Mouse (Mus musculus) left cerebral cortex, adult 8-10 months (tissue): Measurements from ENCODE around the gene Usf2. TPM values are rescaled to one million over a fixed set of nuclear protein-coding genes. Genes with fewer than 3 reads are reported as not detected.

Source experiments
- DNase-seq, 2 experiments: peaks; one replicate each; pipeline ENCODE4 v3.0.0; 2022; ENCODE audit warnings: low spot score in 2 of 2
- total RNA-seq, 4 experiments: library from RNA; stranded (reverse); gene quantifications; 2 replicates each; pipeline ENCODE4 v1.2.4; 2022

The Usf2 gene
- total RNA-seq: 100 to 1,000 TPM; 114 to 125 (median 120) TPM

DNA sequence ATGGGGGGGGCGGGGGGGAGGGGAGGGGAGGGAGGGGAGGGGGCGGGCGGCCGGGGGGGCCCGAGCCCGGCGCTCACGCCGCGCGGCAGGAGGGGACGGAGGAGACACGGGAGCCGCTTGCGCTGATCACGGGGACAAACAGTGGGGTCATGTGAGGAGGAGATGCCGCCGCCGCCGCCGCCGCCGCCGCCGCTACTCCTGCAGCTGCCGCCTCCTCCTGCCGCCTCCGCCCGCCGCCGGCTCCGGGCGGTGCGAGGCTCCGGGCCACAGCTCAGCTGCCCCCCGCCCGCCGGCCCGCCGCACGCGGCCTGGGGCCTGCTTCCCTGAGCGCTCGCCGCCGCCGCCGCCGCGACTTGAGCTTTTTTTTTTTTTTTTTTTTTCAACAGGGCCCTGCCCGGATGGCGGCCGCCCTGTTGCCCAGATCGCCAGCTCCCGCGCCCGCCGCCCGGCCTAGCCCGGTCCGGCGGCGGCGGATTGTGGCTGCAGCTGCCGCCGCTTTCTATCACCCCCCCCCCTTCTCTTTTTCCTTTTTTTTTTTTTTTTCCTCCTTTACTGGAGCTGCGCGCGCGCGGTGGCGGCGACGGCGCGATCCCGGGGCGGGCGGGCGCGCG is at the start of gene Usf2:
Gene Usf2, minus strand, starts transcription at position 48 of the 611 bp plus-strand sequence.
- DNase-seq: peak; percentile 51 to 80

DNA sequence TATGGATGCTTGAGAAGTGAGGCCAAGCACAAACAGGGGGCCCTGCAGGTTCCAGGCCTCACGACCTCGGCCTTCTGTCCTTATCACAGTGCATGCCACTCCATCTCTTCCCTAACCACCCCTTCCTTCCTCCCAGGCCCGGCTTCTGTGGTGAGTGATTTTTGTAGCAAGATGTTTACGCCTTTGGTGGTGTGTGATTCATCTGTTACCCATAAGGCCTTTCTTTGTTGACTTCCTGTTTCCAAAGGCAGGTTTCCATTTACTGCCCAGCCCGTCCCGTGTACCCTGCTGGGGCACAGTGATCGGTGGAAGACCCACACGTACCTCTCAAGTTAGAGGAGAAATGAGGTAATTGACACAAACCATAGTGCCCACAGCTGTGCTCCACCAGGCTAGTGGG is 46.0 kb upstream of the Usf2 start:
- no peak for DNase-seq

DNA sequence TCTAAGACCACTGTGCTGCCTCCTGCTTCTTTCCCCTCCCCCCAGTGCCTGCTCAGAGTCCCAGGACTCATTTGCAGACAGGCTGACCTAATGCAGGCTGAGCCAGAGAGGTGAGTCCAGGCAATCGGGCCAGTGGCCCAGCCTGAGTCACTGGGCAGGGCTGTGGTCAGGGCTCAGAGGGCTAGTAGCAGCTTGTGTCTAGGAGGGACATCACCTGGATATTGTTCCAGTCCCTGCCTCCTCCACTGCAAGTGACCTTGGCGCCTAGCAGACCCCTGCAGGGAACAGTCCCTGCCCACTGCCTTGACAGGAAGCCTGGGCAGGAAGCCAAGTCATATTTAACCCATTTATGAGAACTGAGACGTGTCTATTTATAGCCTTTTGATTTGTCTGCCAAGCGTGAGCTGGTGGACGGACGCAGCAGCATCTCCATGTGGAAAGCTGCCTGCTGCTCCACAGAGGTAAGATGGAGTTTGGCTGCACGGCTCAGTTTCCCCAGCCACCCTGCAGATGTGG is 44.0 kb upstream of the Usf2 start:
- peak in 1 of 2 experiments; percentile 17 for DNase-seq

DNA sequence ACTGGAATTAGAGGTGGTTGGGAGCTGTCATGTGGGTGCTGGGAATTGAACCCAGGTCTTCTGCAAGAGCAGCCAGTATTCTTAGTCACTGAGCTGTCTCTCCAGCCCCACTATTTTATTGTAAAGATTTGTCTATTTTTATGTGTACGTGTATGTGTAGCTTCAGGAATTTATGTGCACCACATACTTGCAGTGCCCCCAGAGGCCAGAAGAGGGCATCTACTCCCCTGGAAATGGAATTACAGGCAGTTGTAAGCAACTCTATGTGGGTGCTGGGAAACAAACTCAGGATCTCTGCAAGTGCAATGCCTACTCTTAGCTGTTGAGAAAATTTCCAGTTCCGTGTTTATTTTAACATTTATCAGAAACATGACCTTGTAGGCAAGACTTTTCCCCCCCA is 39.9 kb upstream of the Usf2 start:
- no peak for DNase-seq

DNA sequence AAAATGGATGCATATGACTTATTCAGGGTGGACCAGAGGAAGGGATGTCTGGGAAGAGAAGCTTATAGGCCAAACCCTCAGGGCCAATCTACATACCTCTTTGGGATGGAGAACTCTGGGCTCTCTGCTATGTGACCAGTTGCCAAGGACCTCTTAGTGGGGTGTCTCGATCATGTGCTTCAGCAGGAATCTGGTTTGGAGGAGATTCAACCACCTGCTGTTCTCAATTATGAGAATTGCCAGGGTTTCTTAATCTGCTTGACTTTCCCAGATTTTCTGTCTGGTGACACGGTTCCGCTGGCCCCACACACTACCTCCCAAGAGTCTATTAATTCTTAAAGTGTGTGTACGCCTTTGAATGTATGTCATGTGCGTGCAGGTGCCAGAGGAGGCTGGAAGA is 37.4 kb upstream of the Usf2 start:
- no peak for DNase-seq

DNA sequence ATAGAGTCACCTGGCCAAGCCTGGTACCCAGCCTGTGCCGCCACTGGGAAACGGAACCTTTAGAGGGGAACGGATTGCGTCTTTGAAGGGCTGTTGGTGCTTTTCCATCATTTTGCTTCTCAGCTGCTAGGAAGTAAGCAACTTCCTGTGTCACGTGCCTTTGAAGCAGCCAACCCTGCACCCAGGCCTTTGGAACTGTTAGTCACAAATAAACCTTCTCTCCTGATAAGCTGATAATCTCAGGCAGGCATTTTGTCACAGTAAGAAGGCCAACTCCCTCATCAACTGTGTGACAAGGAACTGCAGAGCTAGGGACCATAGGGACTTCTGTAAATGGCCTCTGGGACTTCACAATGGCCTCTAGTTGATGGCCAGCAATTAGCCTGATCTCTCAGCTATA is 35.5 kb upstream of the Usf2 start:
- DNase-seq: no peak

DNA sequence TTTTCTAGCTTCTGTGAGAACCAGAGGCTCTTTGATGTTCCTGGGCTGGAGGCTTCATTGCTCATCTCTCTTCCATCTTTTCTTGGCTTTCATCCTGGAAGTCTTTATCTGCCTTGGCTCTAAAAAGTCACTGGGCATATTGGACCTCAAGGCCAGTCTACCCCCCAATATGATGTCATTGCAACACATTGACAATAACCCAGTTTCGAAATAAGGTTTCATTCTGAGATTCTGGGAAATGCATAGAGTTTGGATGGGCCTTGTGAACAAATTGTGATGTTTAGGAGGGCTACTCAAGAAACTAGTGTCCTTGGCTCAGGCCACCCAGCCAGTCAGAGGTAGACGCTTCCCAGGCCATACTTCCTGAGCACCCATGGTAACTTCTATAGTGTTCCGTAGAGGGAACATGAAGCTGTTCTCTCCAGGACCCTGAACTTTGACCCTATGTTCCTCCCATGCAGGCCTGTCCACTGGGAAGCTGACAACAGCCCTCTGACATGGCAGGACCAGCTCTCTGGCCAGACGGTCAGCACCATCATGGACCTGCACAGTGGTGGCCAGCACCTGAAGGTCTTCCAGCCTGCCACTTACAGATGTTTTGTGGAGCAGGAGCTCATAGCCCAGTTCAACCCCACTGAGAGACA is 32.0 kb upstream of the Usf2 start:
- no peak for DNase-seq

DNA sequence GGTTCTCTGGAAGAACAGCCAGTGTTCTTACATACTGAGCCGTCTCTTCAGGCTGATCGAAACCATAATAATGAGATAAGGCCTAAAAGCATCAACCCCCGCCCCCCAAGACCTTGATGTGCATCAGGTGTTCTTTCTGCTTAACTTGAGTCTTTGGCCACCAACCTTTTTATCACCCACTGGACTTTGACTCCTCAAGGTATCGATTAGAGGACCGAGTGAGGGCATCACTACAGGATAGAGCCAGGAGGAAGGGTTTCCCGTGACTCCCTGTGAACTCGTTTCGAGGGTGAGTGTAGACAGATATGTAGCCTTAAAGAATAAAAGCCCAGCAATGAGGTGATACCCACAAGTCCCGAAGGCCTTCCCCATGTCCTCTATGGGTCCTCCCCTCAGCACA is 28.8 kb upstream of the Usf2 start:
- DNase-seq: no peak

DNA sequence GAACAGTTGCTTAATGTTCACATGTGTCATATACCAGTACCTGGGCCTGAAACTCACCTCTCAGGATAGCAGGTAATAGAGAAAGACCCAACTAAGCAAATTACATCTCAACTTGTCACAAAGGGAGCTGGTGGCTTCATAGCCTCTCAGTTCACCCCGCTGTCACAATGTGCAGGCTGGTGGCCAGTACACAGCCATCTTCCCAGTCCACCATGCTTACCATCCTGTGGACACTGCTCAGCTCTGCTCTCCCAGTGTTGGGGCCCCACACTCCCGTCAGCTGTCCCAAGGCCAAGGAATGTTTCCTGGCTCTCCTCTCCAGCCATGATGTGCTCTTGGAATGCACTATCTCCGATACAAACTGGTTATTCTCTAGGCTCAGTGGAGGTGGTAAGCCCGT is 25.1 kb upstream of the Usf2 start:
- no peak for DNase-seq

DNA sequence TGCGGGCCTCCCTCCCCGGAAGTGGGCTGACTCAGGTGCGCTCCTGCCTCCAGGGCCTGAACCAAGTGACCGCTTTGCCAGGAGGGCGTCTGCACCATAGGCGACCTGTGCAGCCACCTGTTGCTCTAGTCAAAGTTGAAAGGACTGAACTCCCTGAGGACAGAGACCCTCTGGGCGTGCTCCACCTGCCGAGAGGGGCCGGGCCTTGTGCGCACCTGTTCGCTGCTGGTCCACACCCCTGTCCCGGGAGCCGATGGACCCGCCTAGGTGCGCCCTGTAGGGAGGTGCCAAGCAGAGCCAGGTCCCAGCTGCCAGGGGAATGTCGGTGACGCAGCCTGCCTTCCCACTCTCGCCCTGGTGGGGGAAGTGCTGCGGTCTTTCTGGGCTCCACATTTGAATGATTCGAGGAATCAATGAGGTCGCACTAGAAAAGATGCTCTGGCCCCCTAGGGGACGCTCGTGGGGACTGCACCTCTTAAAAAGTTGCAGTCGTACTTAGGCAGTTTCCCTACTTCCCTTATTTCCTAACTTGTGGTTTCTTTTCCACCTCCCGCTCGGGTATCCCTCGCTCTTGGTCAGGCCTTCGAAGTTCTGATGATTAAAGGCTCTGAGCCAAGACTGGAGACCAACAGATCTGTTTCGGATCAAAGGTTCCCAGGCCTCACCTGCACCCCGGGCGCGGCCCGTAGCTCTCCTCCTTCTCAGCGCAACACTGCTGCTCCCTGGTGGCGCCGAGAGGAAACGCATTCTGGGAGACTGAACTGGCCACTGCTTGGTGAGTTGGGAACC is 17.1 kb upstream of the Usf2 start, which contains the start of gene Fam187b:
Gene Fam187b, plus strand, starts transcription at position 290 of the 789 bp plus-strand sequence.
- peak in 1 of 2 experiments; percentile 72 for DNase-seq

DNA sequence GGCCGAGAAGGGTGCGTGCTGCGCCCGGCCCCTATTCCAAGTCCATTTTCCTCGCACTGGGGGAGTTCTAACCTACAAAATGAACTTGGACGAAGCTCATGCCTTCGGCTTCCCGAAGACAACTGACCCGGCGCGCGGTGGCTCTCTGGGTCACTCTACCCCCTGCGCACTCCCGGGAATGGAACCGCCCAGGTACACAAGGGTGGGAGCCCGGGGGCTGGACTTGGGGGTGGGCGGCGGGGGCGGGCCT is 16.6 kb upstream of the Usf2 start, which contains the start of gene Lsr:
Gene Lsr, minus strand, starts transcription at position 214 of the 250 bp plus-strand sequence.
- DNase-seq: no peak

DNA sequence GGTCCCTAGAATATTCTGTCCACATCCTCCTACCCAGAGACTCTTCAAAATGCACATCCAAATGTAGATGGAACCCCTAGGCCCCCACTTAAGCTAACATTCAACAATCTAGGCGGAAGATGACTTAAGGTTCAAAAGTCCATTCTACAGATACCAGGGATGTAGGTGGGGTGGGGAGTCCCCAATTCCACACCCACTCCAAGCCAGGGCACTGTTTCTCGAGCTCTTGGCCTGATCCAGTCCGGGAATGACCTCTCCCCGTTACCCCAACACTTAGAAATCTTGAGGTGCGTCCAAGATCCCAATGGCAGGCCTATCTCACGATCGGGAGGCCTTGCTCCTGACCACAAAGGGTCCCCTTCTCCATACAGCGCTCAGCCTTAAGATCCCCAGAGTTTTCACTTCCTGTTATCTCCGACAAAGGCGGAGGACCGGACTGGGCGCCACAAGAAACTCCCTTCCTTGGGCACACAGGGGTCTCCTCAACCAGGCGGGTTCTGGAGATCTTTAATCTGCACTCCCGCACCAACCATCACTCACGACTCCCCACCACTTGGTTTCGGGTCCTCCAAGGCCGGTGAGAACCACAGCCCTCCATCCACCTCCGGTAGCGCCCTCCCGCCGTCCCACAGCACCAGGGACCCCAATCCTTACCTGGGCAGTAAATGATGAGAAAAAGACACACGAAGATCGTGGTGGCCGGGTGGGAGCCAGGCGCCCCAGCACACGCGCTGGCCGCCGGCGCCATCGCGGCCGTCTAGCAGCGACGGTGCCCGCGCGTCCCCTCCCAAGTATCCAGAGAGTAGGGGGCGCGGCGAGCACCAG is 16.0 kb upstream of the Usf2 start:
- DNase-seq: no peak

DNA sequence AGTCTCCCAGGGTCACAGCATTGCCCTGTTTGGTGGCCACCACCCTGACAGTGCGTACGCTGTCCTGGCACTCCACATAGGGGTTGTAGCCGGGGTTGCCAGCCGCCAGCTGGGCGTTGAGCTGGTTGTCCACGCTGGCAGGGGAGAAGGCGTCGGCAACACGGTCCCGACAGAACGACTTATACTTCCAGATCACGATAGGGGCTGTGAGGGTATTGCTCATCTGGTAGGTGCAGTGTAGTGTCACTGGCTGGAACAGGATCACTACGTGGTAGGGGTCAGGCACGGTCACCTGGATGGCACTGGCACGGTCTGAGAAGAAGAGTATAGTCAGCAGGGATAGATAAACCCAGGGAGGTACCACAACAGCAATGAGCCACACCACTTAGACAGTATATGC is 15.3 kb upstream of the Usf2 start:
- no peak for DNase-seq

DNA sequence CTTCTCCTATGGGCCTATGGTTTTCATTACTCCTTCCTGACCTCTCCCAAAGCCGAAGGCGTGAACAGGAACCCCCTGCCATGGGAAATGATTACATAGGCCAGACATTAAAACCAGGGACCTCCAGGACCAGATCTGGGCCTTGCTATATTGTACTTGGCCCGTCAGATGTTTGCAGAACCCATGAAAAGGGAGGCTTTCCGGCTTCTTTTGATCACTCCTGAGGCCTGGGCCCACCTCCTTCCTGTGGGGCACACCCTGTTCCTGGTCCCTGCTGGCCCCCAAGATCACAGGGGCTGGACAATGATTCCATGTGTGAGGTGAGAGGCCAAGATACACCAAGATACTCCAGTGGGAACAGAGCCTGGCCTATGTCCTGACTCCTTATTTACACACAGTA is 12.6 kb upstream of the Usf2 start:
- no peak for DNase-seq

DNA sequence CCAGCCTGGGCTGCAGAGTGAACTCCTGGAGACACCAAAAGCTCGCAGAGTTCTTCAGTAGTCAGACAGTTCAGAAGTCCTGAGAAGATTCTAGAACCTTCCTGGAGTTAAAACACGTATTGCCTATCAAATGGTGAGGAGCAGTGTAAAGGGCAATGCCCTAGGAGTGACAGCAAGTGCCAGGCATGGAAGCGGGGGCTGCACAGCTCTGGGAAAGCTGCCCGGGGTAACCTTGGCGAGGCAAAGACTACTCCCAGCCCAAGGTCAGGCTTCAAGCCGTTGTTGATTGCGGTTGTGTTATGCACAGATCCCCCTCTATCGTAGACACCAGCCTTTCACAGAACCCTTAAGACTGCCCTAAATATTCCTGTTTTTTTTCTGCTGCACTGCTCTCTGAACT is 12.0 kb upstream of the Usf2 start:
- no peak for DNase-seq

DNA sequence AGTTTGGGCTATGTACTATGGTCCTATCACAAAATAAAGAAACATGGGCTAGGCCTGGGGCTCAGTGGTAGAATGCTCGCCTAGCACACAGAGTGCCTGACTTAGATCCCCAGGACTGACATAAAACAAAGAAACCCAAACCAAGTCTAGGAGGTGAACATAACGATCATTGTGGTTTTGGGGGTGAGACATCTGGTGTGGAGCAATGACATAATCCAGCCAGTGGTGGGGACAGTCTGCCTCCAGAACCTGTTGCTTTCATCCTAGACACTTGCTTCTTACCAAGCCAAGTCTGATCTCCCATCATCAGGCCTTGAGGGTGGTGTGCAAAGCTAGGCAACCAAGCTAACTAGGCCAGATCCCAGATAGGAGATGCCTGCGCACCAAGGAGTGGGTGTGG is 10.1 kb upstream of the Usf2 start:
- no peak for DNase-seq

DNA sequence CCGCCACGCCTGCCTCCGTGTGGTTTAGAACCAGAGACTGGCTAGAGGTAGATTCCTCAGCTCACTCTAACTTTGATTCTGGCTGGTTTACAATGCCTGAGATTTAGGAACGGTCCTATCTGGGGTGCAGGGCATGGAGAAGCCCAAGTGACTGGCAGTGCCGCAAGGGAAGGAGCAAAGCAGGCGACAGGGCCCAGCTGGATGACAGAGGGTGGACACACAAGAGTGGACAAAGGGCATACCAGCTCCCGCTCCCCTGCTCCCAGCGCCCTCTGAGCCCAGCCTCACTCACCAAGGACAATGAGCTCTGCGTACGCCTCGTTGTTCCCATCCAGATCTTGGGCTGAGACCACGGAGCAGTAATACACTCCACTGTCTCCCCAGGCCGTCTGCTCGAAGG is 9.1 kb upstream of the Usf2 start:
- no peak for DNase-seq

DNA sequence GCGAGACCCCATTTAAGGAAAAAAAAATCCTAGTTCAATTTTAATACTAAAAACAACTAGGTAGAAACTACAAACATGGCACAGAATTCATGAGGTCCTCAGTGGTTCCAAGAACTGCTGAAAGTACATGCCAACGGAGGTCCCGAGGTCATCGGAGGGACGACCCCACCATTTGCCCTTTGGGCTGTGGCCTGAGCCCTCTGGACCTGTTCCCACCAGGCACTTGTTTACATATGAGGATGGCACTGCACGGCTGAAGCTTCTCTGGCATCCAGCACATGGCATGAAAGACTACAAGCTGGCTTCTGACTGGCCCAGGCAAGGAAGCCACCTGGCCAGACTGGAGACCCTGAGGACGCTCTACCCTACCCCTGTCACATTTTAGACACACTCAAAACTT is 7.8 kb upstream of the Usf2 start:
- DNase-seq: no peak

DNA sequence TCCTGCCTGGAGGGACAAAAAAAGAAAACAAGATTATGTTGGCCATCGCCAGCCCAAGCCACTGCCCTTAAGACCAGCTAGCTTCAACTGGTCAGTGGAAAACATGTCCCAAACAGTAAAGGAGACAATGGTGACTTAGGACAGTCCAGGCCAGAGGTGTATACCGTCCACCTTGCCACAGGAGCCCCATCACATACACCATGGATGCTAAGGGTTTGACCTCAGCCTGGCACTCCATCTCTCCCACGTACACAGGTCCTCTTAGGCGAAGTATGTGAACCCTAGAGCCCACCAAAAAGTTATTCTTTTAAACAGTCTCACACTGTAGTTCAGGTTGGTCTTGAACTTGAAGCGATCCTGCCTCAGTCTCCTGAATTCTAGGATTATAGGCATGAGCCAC is 6.3 kb upstream of the Usf2 start:
- DNase-seq: no peak

DNA sequence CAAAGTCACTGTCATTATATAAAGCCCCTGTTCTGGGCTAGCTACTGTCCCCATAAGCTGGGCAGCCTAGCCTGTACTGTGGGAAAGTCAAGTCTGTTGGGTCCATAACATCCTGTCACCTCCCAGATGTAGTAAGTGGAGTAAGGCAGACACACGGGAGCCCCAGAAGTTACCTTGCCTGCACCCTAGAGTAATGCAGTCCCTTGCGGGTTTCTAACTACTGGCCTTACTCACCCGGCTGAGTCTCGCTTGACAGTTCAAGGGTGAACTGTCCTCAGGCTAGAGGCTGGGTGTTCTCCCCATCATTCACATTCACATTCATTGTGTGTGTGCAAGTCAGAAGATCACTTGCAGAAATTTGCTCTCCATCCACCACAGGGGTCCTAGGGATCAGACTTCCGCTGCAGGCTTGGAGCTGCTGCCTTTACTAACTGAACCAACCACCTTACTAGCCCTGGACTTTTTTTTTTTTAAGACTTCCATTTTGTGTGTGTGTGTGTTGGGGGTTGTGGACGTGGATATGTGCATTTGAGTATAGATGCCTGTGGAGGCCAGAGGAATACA is 3.3 kb upstream of the Usf2 start:
- DNase-seq: no peak

DNA sequence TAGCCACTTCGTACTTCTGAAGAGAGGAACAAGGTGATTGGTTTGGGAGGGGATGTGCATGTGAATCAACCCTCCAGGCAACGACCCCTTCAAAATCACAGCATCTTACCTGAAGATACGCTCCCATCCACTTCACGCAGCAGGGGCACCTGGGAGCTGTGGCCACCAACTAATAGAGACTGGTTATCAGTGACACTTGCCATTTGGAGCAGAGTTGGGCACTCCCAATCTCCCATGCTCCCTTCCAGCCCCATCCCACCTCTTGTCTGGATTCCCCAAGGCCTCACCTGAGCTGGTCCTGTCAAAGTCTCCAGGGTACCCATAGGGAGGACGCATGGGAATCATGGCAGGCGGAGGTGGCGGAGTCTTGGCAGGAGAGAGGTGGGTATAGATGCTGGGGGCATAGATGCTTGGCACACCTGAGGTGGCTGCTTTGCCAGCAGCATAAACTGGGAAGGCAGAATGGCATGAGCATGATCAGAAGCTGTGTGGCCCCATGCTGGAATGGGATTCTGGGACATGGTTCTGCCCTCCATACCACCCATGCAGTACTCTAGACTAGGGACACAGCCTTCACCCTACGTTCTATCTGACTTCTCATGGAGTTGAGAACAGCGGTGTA is 2.4 kb upstream of the Usf2 start:
- no peak for DNase-seq
